Mouse (Mus musculus): ENCODE data around the gene Rgcc. TPM values are rescaled to one million over a fixed set of nuclear protein-coding genes. Genes with fewer than 3 reads are reported as not detected.

Gene Rgcc
- total RNA-seq, 2 experiments from 2014 or later, result 36.9 to 37.9 TPM

DNA sequence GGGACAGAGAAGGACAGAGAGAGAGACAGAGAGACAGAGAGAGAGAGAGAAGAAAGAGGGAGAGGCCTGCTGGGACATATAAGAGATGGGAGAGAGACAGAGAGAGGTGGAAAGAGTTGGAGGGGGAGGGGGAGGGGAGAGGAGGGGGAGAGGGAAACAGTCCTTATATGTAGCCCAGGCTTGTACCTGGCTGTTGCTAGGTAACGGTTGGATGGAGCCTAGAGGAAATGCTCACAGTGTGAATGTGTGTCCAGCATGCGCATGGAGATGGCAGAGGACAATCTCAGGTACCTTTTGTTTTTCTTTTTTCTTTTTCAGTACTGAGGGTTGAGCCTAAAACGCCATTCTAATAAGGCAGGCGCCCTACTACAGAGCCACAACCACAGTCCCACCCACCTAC lies 16.8 kb downstream of the Rgcc start:
- intact Hi-C loops (cut with DNase I), result no loop called here
- DNase-seq (ENCODE audit: extremely low spot score in 1 of 2, low spot score in 2 of 2), result no peak

DNA sequence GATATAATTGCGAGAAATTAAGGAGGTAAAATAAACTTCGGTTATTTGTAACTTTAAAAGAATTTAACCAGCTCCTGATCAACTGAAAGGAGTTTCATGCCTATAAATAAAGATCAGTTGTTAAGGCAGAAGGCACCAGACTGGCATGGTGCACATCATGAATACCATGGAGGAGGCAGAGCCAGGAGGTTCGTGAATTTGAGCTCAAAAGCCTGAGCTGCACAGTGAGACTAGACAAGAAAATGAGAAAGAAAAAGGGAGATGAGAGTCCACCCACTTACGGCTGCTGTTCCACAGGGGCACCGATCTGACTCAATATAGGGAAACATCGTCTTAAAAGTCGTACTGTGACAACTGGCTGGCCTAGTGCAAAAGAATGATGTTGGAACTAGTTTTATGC lies 17.5 kb downstream of the Rgcc start:
- intact Hi-C loops (cut with DNase I), result no loop called here
- DNase-seq (ENCODE audit: extremely low spot score in 1 of 2, low spot score in 2 of 2), result no peak

DNA sequence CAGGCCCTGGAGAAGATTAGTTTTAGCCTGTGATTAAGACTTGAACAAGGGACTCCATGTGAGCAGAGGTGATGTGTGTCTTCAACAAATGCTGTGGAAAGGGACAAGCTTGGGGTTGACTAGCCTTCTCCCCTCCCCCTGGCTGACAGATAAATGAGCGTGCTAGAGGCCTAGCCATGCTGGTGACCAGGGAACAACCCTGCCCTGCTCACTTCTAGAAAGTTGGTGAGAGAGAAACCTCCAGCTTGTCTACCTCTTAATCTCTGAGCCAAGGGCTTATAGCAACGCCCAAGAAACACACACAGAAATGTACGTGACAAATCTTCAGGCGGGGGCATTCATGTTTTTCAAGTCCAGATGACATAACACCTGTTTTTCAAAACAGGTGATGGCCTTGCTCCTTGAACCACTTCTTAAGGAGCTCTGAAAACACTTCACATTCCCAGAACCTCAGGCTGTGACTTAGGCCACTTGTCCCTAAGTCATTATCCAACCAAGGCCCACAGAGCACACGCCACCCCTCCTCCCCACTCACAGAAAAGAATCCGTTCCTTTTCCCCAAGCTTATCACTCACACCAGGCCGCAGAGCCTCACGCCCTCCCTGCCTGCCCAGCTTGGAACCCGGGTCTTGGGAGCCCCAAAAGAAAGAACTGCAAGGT lies 19.4 kb downstream of the Rgcc start:
- DNase-seq (ENCODE audit: extremely low spot score in 1 of 2, low spot score in 2 of 2), result no peak
- intact Hi-C loops (cut with DNase I), result no loop called here

DNA sequence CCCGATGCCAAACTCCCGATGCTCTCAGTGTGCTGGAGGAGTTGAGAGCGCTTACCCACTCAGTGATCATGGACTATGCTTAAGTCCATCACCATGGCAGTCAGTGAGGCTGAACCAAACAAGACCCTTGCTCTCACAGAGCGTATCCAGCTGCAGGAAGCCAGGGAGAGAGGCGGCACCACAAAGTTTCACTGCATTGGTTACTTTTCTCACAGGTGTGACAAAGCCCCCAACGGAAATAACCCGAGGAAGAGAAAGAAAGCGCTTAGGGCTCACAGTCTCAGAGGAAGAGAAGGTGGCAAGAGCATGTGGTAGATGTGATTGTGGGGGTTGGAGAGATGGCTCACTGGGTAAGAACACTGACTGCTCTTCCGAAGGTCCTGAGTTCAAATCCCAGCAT lies 21.0 kb downstream of the Rgcc start:
- no peak for DNase-seq (ENCODE audit: extremely low spot score in 1 of 2, low spot score in 2 of 2)
- intact Hi-C loops (cut with DNase I), result no loop called here

DNA sequence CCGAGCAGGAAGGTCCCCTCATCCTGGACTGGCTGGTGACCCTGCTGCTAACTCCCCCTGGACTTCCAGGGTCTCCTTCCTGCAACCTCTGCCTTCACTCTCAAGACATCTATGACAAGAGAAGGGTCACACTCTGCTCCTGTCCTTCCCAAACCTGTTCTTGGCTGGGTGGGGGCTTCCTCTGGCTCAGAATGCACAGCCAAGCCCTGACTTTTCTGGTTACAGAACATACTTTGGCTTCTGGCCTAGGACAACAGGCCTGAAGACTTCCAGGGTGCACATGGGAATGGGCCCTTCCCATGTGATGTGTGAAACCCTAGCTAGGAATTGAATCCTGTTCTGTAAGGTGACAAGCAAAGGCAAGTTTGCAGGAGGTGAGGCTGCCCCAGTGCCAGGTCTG lies 22.0 kb downstream of the Rgcc start:
- no peak for DNase-seq (ENCODE audit: extremely low spot score in 1 of 2, low spot score in 2 of 2)
- intact Hi-C loops (cut with DNase I), result no loop called here

DNA sequence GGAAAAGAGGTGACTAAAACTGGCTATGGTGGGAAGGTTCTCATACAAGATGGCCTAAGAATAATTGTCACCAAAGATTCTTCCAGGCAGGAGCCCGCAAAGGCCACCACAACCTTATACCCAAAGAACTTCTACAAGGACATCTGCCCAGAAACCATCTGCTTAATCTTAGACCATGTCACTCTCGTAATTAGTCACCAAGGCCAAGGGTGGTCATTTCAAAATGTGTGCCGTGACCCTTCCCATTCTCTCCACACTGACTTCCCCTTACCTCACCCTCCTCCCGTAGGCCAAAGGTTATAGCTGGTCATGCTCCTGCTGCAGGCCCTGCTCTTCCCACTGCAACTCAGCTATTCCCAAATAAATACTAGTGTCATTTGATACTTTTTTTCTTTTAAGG lies 22.5 kb downstream of the Rgcc start:
- intact Hi-C loops (cut with DNase I), result no loop called here
- DNase-seq (ENCODE audit: extremely low spot score in 1 of 2, low spot score in 2 of 2), result no peak

DNA sequence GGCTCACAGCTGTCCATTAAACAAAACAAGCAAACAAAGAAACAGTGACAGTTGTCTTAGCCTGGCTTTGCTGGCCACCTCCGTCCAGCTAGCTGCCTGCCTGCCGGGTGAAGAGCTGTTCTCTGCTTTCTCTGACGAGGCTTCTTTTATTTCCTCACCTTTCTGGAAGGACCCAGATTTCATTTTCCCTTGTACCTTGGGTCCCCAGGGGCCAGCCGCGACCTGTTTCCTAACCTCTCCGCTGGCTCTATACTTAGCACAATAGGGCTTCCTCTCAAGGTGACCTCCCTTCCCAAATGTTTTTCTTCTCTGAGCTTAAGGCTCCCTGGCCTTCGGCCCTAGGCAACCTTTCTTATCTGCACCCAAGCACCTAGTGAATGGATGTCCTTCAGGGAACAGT lies 23.5 kb downstream of the Rgcc start:
- intact Hi-C loops (cut with DNase I), result no loop called here
- DNase-seq (ENCODE audit: extremely low spot score in 1 of 2, low spot score in 2 of 2), result peak in 1 of 2 experiments; percentile 37

DNA sequence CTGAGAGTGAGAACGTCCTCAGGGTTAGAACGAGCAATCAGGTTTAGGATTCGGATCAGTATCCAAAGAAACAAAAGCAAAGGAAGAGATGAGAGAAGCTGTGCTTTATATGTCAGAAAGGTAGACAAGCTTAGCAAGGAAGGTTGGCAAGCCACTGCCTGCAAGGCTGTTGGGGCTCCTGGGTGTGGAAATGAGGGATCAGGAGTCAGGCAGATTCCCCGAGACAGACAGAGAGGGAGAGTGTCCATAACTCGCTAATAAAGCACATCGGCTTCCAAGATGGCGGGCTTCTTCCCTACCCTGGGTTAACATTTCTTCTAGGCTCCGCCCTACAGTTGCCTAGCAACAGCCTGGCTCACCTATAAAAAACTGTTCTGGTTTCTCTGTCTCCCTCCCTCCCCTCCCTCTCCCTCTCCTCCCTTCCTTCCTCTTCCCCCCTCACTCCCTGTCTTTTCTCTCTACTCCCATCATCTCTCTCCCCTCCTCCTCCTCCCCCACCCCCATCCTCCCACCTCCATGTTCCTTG lies 25.5 kb downstream of the Rgcc start:
- intact Hi-C loops (cut with DNase I), result no loop called here

DNA sequence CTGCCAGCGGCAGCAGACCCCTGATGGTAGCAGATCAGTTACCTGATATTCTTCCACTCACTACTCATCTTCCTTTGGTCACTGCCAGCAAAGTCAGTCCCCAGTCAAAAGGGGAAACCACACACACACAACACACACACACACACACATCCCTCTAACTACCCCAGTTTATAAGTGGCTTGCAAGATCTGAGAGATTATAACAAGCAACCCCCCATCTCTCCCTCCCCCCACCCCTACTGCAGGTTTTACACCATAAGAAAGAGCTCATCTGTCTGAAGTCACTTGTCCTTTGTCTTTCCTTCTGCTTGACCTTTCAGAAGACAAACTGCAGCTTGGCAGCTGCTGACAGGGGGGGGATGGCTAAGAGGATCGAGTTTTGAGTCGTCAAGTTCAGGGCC lies 26.0 kb downstream of the Rgcc start:
- intact Hi-C loops (cut with DNase I), result no loop called here
- DNase-seq (ENCODE audit: extremely low spot score in 1 of 2, low spot score in 2 of 2), result no peak

More for the DNA sequence above, 25.5 kb downstream of the Rgcc start:
- no peak for DNase-seq (ENCODE audit: extremely low spot score in 1 of 2, low spot score in 2 of 2)

DNA sequence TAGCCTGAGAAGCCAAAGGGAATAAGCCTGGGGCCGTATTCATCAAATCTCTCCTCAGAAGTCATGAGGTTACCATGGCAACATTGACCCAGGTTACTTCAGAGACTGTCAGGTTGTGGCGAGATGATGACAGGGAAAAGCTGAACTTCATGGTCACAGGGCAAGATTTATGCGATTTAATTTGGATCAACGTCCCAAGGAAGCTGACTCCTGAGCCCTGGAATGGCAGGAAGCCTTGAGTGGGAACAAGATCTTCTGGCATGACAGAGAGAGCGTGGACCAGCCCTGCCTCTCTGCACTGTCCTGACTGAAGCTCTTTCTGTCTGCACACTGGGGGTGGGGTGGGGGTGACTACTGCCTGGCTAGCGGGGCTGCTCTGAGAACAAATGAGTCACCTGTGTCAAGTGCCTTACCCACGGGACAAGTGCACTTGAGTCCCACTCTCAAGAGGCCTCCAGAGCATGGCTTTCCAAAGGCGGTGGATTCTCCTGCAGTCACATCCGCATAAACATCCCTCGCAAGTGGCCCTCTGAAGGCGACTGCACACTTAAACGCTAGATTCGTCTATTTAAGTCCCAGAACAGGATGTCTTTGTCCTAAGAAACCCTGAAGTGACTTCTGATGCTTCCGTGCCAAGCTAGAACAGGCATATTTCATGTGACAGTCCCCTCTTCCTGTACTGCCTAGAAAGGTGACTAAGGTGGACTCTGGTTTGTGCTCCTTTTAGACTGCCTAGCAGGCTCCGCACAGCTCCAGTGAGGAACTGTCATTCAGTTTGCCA lies 27.6 kb downstream of the Rgcc start:
- intact Hi-C loops (cut with DNase I), result no loop called here
- peak in 1 of 2 experiments; percentile 43 for DNase-seq (ENCODE audit: extremely low spot score in 1 of 2, low spot score in 2 of 2)

DNA sequence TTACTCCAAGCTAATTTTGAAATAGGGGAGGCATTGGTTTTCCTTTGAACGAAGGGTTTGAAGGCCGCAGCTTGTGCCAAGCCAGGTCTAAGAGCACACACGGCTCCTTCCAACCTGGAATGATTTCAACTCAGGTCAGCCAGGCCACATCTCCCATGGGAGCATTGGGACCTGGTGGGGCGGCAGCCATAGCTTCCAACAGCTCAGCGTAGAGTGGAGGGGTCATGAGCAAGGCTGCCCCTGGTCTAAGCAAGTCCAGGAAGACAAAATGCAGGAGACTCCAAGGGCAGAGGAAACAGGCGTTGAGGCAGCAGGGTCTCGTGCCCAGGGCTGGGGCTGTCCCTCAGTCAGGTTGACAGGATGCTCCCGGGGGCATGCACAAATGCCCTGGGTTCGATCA lies 28.5 kb downstream of the Rgcc start:
- DNase-seq (ENCODE audit: extremely low spot score in 1 of 2, low spot score in 2 of 2), result no peak
- intact Hi-C loops (cut with DNase I), result no loop called here

DNA sequence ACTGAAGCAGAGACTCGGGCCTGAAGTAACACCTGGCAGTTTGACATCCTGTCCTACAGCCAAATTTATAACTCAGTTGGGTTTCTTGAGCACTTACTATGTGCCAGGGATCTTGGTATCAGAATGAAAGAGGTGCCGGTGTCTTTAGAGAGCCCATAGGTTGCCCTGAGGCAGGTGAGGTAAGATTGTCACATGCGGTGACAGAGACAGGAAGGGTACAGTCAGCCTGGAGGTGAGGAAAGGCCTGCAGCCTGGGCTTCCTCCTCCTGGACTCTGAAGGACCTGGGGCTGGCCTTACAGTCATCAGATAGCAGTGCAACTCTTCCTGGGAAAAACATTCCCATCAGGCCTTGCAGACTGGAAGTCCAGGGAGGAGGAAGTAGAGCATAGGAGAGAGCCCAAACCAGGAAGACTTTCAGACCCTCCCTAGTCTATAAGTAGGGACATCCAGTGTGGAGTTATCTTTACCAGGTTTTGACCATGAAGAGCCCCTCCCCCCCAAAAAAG lies 29.2 kb downstream of the Rgcc start:
- intact Hi-C loops (cut with DNase I), result no loop called here

DNA sequence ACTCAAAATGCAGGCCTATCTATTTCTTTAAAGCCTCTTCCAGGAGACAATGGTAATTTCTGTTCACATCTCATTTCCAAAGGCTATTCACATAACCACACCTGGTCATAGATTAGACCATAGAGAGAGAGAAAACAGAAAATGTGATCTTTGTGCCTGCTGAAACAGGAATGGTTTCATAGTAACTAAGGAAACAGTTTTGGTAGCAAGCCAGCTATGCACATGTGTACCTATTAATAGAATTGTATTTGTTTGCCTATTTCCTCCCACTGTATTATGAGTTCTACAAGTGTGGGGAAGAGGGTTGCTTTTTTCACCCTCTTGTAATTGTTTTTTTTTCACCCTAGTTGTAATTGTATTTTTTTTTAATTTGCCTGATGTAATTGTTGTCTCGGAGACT lies 31.9 kb downstream of the Rgcc start:
- intact Hi-C loops (cut with DNase I), result no loop called here
- no peak for DNase-seq (ENCODE audit: extremely low spot score in 1 of 2, low spot score in 2 of 2)

More for the DNA sequence above, 29.2 kb downstream of the Rgcc start:
- no peak for DNase-seq (ENCODE audit: extremely low spot score in 1 of 2, low spot score in 2 of 2)

DNA sequence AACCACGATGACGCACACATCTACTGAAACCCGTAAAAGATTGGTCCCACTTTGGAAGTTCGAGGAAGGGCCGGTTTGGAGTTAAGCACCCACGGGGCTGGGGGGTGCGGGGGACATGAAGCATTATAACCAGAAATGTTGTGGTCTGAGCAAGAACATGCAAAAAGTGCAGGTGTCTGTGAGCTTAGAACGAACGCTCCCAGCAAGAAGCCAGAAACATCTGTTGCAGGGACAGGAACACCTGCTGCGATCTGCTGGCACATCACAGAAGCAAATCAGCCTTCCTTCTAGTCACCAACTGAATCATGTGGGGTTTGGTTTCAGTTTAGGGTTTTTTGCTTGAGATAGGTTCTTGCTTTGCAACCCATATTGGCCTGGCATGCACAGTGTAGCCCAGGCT lies 33.6 kb downstream of the Rgcc start:
- intact Hi-C loops (cut with DNase I), result no loop called here
- DNase-seq (ENCODE audit: extremely low spot score in 1 of 2, low spot score in 2 of 2), result no peak

DNA sequence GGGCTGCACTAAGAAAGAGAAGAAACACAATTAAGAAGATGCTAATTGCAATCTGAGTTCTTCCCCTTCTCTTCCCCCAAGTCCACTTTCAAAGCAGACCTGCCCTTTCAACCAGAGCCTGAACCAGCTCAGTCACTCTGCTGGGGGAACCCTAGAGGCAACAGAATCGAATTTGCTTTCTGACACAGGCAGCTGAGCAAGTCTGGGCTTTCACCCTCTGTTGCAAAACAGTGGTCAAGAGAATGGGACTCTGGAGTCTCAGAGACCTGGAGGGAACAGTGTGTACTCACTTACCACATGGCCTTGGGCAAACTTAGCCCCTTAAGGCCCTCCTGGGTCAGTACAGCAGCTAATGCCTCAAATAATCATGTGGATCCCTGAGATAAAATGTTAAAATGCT lies 34.1 kb downstream of the Rgcc start:
- intact Hi-C loops (cut with DNase I), result no loop called here
- no peak for DNase-seq (ENCODE audit: extremely low spot score in 1 of 2, low spot score in 2 of 2)

DNA sequence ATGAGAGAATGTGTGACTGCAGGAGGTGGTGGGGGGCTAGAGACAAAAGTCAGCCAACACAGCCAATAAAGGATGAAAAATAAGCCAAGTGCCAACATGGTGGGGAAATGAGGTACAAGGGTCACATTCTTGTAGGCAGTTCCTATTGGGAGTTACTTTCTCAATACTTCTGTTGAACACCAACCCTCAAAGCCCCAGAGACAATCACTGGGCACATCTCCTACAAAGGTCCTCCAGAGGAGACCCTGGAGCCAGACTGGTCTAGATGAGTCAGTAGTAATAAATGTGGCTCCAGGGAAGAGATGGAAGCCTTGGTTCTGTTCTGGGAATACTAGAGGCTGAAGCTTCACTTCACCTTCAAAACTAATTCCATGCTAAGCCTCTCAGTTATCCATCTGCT lies 35.0 kb downstream of the Rgcc start:
- DNase-seq (ENCODE audit: extremely low spot score in 1 of 2, low spot score in 2 of 2), result no peak
- intact Hi-C loops (cut with DNase I), result no loop called here

DNA sequence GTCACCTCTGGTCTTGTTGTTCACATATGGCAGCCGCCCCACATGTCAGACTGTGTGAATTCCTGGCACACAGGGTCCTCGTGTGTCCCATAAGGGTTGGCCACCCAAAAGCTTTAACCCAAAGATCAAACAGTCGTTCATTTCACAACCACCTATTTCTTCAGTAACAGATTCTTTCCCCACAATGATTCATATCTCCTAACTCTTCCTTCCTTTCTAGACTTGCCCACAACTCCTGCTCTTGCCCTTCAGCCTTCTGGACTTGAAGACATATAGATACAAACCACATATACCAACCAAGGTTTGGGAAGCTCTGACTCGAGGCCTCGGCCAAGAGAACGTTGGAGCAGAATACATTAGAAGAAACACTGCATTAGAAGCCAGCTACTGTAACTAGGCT lies 35.7 kb downstream of the Rgcc start:
- intact Hi-C loops (cut with DNase I), result no loop called here
- DNase-seq (ENCODE audit: extremely low spot score in 1 of 2, low spot score in 2 of 2), result no peak

DNA sequence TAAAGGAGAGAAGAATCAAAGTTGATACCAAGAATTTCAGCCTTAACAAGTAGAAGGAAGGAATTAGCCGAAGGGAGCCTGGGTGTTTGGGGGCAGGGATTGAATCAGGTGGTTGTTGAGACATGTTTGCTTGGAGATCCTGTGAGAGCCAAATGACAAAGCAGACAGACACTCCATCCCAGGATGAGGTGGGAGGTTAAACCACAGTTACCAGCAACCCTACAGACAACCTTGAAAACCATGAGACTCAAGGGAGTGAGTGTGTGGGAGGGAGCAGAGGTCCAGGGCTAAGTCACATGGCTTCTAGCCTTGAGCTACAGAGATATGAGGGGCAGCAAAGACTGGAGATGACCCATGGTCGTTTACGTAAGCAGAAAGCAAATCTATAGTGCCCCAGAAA lies 38.1 kb downstream of the Rgcc start:
- intact Hi-C loops (cut with DNase I), result no loop called here
- no peak for DNase-seq (ENCODE audit: extremely low spot score in 1 of 2, low spot score in 2 of 2)

DNA sequence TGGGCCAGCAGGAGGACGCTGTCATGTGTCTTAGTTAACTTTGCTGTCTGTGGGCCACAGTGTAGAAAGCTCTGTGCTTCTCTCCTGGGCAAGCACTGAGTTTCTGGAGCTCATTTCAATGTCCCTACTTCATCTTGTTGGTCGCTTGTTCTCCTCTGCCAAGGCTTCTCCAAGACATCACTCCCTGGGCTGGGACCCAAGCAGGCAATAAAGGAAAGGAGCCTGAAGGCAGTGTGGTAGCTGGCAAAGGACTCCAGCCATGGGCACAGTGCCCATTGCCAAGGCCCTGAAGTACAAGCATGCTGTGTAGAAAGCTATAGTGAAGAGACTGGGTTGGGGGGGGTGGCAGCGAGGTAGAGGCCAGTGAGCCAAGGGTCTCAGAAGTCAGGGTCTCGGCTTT lies 38.8 kb downstream of the Rgcc start:
- peak; percentile 54 for DNase-seq (ENCODE audit: extremely low spot score in 1 of 2, low spot score in 2 of 2)

DNA sequence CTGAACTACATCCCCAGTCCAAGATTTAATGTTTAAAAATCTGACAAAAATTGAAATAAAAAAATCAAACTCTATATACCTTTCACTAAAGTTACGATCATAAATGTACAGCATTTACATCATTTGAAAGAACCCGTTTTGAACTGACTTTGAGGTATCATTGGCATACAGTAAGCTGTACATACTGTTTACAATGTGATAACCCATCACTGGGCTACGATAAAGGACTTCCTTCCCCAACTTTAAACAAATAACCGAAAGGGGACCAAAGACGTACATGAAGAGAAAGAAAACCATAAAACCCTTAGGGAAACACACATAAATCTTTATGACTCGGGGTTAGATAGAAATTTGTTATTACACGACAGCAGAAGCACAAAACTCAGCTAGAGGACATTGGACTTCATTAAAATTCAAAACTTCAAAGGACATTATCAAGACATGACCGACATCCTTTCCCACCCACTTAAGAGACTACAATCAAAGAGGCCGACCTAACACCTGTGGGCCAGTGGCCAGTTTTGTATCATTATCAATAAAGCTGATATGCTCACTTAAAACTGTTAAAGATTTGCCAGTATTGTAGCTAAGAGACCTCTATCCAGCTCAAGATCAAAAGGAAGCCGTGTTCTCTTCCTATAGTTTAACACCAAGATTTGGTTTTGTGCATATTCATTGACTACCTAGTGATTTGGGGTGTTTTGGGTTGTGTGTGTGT lies 42.2 kb downstream of the Rgcc start:
- no peak for DNase-seq (ENCODE audit: extremely low spot score in 1 of 2, low spot score in 2 of 2)
- intact Hi-C loops (cut with DNase I), result no loop called here

More for the DNA sequence above, 38.8 kb downstream of the Rgcc start:
- intact Hi-C loops (cut with DNase I), result no loop called here
